Mouse (Mus musculus) fibroblast of lung, adult 2 months (primary cell): Measurements from ENCODE around the gene Rtn4rl1.
"Not testable (repeated sequence)": the region's sequence is repeated elsewhere in the genome, so short reads cannot be mapped to it uniquely, and the experiment has no call there.

Experiments used
- DNase-seq: peaks from one replicate; pipeline ENCODE4 v3.0.0-alpha.2; 2011; ENCODE audit warnings: low read depth

Gene Rtn4rl1

DNA sequence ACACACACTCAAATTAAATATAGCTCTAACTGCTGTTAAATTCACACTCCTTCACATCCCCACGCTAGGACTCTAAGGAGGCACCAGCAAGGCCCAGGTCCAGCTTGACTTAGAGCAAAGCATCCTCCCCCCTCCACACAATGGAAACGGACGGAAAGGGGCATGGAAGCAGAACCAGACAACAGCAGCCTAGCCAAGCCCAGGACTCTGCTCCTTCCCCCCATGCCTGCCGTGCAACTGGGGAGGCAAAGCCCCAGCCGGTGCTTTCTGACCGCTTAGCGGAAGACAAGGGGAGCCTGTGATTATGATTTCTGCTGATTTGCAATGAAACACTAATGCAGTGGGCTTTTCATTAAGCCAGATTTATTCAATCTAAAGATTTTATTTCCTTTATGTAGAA is 84.5 kb downstream of the Rtn4rl1 start:
- DNase-seq = no peak

GRCm38 (mm10) chr11:75279013-75279341 is 85.4 kb downstream of the Rtn4rl1 start:
- DNase-seq = no peak

GRCm38 (mm10) chr11:75279342-75280065 is 85.9 kb downstream of the Rtn4rl1 start:
- DNase-seq = no peak

DNA sequence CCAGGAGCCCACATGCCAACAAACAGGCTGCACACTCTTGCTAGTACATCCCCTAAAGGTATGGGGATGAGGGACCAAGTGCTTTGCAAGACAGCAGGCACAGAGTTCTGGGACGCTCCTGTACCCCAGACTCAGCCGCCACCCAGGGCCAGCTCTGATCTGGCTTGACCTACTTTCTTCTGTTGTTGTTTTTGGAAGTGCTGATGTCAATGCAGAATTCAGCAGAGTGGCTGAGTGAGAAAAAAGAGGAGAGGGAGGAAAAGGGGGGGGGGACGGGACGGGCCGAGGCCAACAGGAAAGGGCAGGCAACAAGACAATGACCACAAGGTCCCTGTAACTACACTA is 86.5 kb downstream of the Rtn4rl1 start:
- DNase-seq = no peak

DNA sequence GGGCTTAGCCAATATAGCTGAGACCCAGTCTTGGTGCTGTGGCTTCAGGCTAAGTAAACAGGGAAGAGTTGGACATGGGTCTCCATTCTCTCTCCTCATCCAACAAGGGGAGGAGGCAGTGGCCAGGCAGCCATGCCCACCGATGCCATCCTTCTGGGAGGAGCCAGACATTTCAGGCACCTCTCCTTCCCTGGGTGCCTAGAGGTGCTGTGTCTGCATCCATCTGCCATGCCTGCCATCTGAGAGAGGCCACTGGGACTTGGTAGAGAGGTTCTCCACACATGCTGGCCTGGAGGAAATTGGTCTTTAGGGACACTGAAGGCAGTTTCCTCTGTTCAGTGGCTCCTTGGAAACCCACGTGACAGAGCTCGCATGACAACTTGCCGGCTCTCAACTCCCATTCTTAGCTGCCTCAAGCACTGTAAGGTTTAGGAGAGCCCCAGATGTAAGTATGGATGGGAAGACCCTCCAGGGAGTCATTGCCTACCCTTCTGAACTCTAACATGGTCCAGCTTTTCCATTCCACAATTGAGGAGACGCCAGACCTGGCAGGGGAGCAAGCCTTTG is 86.9 kb downstream of the Rtn4rl1 start:
- no peak for DNase-seq

- no peak for DNase-seq
These were observed 88.0 kb downstream of the Rtn4rl1 start for GRCm38 (mm10) chr11:75281380-75282256.

GRCm38 (mm10) chr11:75282496-75283120 is 89.0 kb downstream of the Rtn4rl1 start:
- no peak for DNase-seq

DNA sequence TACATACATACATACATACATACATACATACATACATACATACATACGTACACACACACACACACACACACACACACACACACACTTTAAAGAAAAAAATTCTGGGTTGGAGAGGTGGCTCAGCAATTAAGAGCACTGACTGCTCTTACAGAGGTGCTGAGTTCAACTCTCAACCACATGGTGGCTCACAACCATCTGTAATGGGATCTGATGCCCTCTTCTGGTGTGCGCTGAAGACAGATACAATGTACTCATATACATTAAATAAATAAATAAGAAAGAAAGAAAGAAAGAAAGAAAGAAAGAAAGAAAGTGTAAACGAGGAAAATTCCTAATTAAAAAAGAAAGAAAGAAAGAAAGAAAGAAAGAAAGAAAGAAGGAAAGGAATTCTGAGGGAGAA is 90.2 kb downstream of the Rtn4rl1 start:
- DNase-seq = not testable (repeated sequence)

DNA sequence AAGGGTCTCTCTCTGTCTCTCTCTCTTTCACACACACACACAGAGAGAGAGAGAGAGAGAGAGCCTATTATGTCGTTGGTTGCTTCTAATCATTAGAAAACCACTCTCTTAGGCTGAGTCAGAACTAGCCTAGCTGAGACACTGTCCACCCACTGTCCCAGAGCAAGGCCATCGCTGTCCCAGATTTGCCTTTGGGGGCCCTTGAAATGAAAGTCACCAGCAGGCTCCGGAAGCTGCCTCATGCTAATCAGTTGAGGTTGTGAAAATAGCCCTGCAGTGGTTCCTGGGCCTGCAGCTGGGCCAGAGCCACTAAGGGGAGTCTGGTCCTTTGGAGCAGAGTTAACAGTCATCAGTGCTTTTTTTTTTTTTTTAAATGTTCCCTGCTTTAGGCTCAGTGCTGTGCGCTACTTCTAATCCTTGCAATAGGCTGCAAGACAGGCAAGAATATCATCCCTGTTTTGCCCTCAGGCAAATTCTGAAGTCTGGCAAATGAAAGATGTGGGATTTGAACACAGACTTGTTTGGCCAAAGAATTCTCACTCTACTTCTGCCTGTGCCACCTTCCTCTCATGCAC is 92.4 kb downstream of the Rtn4rl1 start:
- no peak for DNase-seq

DNA sequence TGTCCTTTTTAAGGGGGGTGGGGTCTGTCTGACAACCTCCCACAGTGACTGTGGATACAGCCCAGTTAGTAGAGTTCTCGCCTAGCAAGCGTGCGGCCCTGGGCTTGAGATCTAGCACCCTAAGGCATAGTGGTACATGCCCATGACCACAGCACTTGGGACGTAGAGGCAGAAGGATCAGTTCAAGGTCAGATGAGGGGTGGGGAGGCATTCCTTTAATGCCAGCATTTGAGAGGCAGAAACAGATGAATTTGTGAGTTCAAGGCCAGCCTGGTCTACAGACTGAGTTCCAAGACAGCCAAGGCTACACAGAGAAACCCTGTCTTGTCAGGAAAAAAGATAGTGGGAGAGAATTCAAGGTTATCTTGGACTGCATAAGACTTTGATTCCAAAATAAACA is 93.3 kb downstream of the Rtn4rl1 start:
- no peak for DNase-seq

DNA sequence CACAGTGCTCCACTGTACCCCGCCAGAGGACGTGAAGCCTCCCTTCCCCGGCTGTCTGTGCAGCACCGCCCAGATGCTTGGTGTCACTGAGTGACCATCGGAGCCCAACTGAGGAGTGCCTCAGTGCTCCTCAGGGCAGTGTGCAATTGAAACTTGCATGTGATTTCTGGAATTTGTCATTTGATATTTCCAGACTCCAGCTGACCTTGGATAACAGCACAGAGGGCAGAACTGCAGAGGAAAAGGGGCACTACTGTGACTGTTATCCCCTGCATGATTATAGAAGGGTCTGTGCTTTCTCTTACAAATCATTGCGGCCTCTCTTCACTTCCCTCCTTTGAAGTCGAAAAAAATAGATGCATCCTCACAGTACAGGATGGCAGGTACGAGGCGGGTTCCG is 94.4 kb downstream of the Rtn4rl1 start:
- no peak for DNase-seq

DNA sequence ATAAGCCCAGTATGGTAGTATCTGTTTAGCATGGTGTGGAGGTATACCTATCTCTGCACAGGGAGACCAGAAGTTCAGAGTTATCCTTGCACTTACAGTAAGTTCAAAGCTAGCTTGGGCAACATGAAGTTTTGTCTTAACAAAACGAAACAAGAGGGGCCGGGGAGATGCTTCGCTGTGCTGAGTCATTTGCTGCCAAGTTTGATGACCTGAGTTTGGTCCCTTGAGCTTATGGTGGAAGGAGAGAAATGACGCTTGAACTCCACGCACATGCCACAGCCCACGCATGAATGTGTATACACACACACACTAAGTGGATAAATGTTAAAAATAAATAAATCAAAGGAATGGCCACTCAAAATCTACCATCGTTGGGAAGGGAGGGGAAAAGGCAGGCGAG is 94.9 kb downstream of the Rtn4rl1 start:
- no peak for DNase-seq

- no peak for DNase-seq
These were observed 95.5 kb downstream of the Rtn4rl1 start for GRCm38 (mm10) chr11:75289120-75289519.

DNA sequence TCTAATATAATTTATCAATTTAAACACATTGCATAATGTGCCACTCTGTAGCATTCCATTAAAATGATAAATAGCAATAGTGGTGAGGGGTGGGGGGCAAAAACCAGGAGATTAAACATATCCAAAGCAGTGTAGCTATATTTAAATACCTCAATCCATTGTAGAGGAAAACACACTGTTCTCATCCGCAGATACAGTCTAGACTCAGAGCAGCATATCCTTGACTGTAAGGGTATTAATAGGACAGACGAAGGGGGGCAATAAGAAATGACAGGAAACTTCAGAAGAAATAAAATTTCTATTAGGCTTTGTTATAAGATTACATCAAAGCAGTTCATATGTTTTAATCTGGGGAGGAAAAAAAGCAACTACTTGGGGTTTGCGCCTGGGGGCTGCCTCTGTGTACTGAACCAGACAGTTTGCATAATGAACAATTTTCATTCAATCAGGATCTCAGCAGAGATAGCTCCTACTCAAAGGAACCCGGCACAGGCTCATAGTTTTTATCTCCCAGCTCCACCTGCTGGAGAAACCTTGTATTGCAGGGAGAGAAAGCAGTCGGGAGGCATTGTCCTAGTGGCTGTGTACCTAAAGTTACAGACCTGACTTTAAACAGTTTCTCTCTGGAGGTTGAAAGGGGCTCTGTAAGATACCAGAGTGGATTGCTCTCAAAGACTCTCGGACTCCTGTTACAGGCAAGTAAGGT is 97.1 kb downstream of the Rtn4rl1 start:
- DNase-seq = peak; percentile 47

DNA sequence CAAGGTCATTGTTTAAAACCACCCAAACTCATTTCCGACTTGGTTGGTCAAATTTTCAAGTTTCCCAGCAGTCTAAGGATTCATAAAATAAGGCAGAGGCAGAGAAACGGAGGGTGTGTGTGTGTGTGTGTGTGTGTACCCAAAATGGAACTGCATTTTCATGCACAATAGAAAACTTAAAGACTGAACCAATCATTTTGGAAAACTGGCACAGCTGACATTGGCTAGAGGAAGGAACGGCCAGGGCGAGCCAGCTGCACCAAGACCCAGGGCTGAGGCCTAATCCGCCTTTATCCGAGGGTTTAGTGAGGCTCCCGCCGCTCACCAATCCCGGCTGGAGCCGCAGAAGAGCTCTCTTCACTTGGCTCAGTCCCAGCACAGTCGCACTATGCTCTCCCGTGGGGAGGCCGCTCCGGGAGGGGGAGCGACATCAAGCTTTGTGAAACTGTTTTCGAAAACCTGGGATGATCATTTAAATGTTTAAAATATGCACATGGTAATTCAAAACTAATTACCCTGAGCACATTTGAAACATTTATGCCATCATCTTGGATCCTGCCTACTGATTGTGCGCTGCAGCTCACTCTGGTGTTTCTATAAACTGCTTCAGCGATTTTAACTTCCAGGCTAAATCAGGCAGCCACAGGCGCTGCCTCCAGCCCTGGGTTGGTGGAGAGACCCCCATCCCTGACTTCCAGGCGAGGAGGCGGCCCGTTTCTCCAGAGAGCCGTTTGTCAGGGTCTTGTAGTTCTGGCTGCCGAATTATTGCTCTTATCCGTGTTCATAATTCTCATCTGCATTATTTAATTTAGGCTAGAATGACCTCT is 98.0 kb downstream of the Rtn4rl1 start:
- no peak for DNase-seq

DNA sequence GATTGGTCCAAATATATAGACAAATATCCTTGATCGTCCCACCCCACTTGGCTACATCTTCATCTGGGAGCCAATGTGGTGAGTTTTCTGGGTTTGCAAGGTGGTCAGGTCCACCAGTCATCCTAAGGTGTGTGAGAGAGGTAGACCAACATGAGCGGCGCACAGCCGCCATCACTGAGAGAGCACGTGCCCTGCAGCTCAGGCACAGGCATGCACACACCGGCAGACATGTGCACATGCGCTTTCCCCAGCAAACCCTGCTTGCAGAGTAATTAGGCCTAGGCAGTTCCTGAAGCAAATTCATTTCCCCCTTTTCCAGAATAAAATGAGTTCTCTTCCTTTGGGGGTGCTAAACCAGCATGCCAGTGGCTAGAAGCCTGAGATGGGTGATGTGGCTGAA is 98.7 kb downstream of the Rtn4rl1 start:
- no peak for DNase-seq

DNA sequence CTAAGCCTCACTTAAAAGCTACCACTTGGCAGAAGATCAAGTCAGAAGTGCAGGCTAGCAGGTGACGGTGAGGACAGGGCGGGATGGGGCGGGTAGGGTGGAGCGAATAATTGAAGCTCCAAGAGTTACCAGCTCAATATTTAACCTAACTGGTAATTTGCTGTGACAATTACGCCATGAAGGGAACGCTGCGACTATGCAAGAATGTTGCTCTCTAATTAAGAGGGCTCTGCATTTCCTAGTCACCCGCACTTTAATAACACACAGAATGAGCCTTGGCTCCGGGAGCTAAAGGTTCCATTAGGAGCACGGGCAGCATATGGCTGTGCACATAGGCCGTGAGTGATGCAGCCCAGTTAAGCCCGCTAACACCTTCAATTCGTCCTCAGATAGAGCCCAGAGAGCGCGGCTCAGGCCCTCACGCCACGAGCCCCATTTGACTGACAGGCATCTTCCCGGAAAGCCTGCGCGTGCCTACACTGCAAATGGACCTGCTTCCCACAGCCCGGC is 100.3 kb downstream of the Rtn4rl1 start:
- no peak for DNase-seq

DNA sequence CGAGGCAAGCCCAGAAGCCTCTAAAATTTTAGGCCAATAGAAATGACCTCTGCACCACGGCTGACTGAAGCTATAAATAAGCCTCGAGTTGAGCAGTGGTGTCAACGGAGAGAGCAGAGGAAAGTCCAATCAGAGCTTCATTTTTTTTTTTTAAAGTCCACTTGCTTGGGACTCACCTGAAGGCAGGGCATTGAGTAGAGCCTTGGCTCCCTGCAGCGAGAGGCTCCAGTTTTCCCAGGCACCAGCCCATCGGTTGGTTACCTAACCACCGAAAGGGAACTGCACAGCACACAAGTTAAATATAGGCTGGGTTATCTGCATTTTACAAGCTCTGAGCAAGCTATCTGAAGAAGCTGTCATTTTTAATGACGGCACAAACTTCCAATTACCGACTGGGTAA is 101.3 kb downstream of the Rtn4rl1 start:
- DNase-seq = no peak

GRCm38 (mm10) chr11:75295534-75295933 is 102.0 kb downstream of the Rtn4rl1 start:
- DNase-seq = not testable (repeated sequence)

GRCm38 (mm10) chr11:75296406-75297005 is 102.9 kb downstream of the Rtn4rl1 start:
- no peak for DNase-seq
